Mouse (Mus musculus): ENCODE measurements around the gene Clca3a1.

- no peak for TF ChIP-seq CTCF (IDR thresholded peaks at IDR 0.05; ENCODE audit: low read depth, low read length)
- TF ChIP-seq POLR2A (IDR thresholded peaks at IDR 0.05; ENCODE audit: extremely low read depth, insufficient read depth, low read length): no peak
These were observed 79.2 kb downstream of the Clca3a1 start for GRCm38 (mm10) chr3:144681542-144681941.
